Mouse (Mus musculus): ENCODE results near the gene Cpxm2. TPM values are rescaled to one million over a fixed set of nuclear protein-coding genes. Genes with fewer than 3 reads are reported as not detected.

The Cpxm2 gene
- total RNA-seq, 2 experiments from 2014 or later, result 1.1 to 2.5 TPM

- Histone ChIP-seq H3K4me3 (no peak overlapping the region), H3K27ac (peak overlapping the region; percentile 29; the same call in 1 of the 2 replicates)
- no peak for TF ChIP-seq CTCF (conservative IDR thresholded peaks at IDR 0.05)
- peak in 1 of 2 experiments; percentile 47 for DNase-seq (ENCODE audit: low spot score in 2 of 2)
These were observed 19.8 kb upstream of the Cpxm2 start for GRCm38 (mm10) chr7:132174296-132174695.

GRCm38 (mm10) chr7:132172220-132172619 is 17.7 kb upstream of the Cpxm2 start:
- DNase-seq (ENCODE audit: low spot score in 2 of 2), result no peak

GRCm38 (mm10) chr7:132171716-132172115 is 17.2 kb upstream of the Cpxm2 start:
- H3K4me3 ChIP-seq, result no peak overlapping the region
- DNase-seq (ENCODE audit: low spot score in 2 of 2), result no peak
- peak overlapping the region; percentile 23; the same call in 1 of the 2 replicates for H3K27ac ChIP-seq
- TF ChIP-seq CTCF (conservative IDR thresholded peaks at IDR 0.05), result no peak

More at GRCm38 (mm10) chr7:132172220-132172619, 17.7 kb upstream of the Cpxm2 start:
- TF ChIP-seq CTCF (conservative IDR thresholded peaks at IDR 0.05), result no peak
- peak overlapping the region; percentile 23; the same call in 1 of the 2 replicates for H3K27ac ChIP-seq
- H3K4me3 ChIP-seq, result no peak overlapping the region

GRCm38 (mm10) chr7:132169419-132170169 is 15.1 kb upstream of the Cpxm2 start:
- no peak for TF ChIP-seq CTCF (conservative IDR thresholded peaks at IDR 0.05)
- DNase-seq (ENCODE audit: low spot score in 2 of 2), result no peak
- Histone ChIP-seq H3K27ac (no peak overlapping the region), H3K4me3 (no peak overlapping the region)

- no peak overlapping the region for H3K27ac ChIP-seq
- H3K4me3 ChIP-seq, result no peak overlapping the region
- peak; percentile 58 to 65 for DNase-seq (ENCODE audit: low spot score in 2 of 2)
- no peak for TF ChIP-seq CTCF (conservative IDR thresholded peaks at IDR 0.05)
These were observed 12.7 kb upstream of the Cpxm2 start for GRCm38 (mm10) chr7:132167239-132167638.

GRCm38 (mm10) chr7:132162254-132162653 is 7.7 kb upstream of the Cpxm2 start:
- Histone ChIP-seq H3K27ac (no peak overlapping the region), H3K4me3 (no peak overlapping the region)
- no peak for TF ChIP-seq CTCF (conservative IDR thresholded peaks at IDR 0.05)
- no peak for DNase-seq (ENCODE audit: low spot score in 2 of 2)

- Histone ChIP-seq H3K4me3 (peak overlapping the region; percentile 1; the same call in 1 of the 2 replicates), H3K27ac (peak overlapping the region; percentile 28)
- no peak for TF ChIP-seq CTCF (conservative IDR thresholded peaks at IDR 0.05)
- DNase-seq (ENCODE audit: low spot score in 2 of 2), result peak in 1 of 2 experiments; percentile 39
These were observed 3.9 kb upstream of the Cpxm2 start for GRCm38 (mm10) chr7:132158321-132159025.

GRCm38 (mm10) chr7:132153725-132154147 is 803 bp downstream of the Cpxm2 start:
- TF ChIP-seq CTCF (conservative IDR thresholded peaks at IDR 0.05), result no peak
- H3K27ac ChIP-seq, result no peak overlapping the region
- DNase-seq (ENCODE audit: low spot score in 2 of 2), result peak; percentile 36 to 54
- peak overlapping the region; percentile 35 for H3K4me3 ChIP-seq

GRCm38 (mm10) chr7:132145227-132145800 is 9.2 kb downstream of the Cpxm2 start:
- no peak for TF ChIP-seq CTCF (conservative IDR thresholded peaks at IDR 0.05)
- Histone ChIP-seq H3K27ac (no peak overlapping the region), H3K4me3 (no peak overlapping the region)
- DNase-seq (ENCODE audit: low spot score in 2 of 2), result no peak

GRCm38 (mm10) chr7:132128687-132129086 is 25.9 kb downstream of the Cpxm2 start:
- no peak for DNase-seq (ENCODE audit: low spot score in 2 of 2)
- 0 out of 2 replicates have a peak overlapping the region, but pooled peaks have one; percentile 5 for H3K27ac ChIP-seq
- no peak for TF ChIP-seq CTCF (conservative IDR thresholded peaks at IDR 0.05)
- no peak overlapping the region; the same call in 1 of the 2 replicates for H3K4me3 ChIP-seq

- DNase-seq (ENCODE audit: low spot score in 2 of 2), result no peak
- peak; percentile 45 for TF ChIP-seq CTCF (conservative IDR thresholded peaks at IDR 0.05)
- Histone ChIP-seq H3K4me3 (no peak overlapping the region), H3K27ac (no peak overlapping the region)
These were observed 29.6 kb downstream of the Cpxm2 start for GRCm38 (mm10) chr7:132124948-132125347.

- TF ChIP-seq CTCF (conservative IDR thresholded peaks at IDR 0.05), result no peak
- no peak overlapping the region for H3K4me3 ChIP-seq
- no peak overlapping the region for H3K27ac ChIP-seq
- DNase-seq (ENCODE audit: low spot score in 2 of 2), result peak in 1 of 2 experiments; percentile 17
These were observed 31.3 kb downstream of the Cpxm2 start for GRCm38 (mm10) chr7:132123211-132123610.

GRCm38 (mm10) chr7:132119817-132120216 is 34.7 kb downstream of the Cpxm2 start:
- Histone ChIP-seq H3K4me3 (no peak overlapping the region), H3K27ac (no peak overlapping the region)
- DNase-seq (ENCODE audit: low spot score in 2 of 2), result no peak
- no peak for TF ChIP-seq CTCF (conservative IDR thresholded peaks at IDR 0.05)

All from layer of hippocampus, adult 2 months (tissue).